Mouse (Mus musculus): ENCODE measurements around the gene Retreg3. TPM values are rescaled to one million over a fixed set of nuclear protein-coding genes. Genes with fewer than 3 reads are reported as not detected.

The Retreg3 gene
- polyA plus RNA-seq, 1 experiment = not detected

DNA sequence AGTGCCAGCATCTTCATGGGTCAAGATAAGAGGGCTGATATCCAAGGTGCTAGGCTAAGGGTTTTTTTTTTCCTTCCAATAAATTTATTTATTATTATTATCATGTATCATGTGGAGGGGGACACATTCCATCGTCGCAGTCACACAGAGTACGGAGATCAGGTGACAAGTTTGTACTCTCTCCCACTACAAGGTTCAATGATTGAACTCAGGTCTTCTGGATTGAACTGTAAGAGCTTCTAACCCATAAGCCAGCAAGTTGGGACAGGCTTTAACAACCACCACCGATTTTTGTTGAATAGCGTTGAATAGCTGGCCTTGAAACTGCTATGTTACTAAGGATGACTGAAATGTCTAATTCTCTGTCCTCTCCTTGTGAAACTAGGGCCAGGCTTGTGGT, 39.3 kb downstream of the Retreg3 start:
- peaks cover 16% of the 10 kb centered on the region for H3K4me1 ChIP-seq (ENCODE audit: control insufficient read depth, insufficient read depth, low read length)
- H3K4me3 ChIP-seq (ENCODE audit: insufficient read depth, low read depth, low read length) = no peak overlapping the region
- no peak for TF ChIP-seq POLR2A (IDR thresholded peaks at IDR 0.05; ENCODE audit: insufficient read depth, low read depth, low read length)
- WGBS = 73% methylated on average over 5 of the region's 5 CpGs
- no peak overlapping the region for H3K27ac ChIP-seq (ENCODE audit: insufficient read depth, low read depth, low read length)

DNA sequence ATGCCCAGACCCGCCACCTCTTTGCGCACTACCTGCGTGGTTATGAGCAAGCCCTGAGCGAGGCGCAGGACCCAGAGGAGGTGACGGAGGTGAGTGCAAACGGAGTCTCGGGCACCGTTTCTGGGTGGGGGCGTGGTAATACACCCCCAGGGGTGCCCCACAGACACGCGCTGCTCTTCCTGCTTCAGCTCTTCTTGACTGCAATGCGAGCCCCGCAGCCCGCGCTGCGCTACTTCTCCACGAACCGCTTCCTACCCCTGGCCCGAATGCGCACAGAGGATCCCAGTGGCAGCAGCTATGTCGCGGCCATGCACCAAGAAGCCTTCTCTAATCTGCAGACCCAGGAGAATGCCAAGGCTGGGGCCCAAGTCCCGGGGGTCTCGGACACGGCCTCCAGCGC, 39.9 kb downstream of the Retreg3 start:
- WGBS = 15% methylated on average over 27 of the region's 27 CpGs
- TF ChIP-seq POLR2A (IDR thresholded peaks at IDR 0.05; ENCODE audit: insufficient read depth, low read depth, low read length) (no peak), CTCF (IDR thresholded peaks at IDR 0.05; ENCODE audit: insufficient read depth, low read depth, low read length) (no peak)
- H3K27ac ChIP-seq (ENCODE audit: insufficient read depth, low read depth, low read length) = no peak overlapping the region
- no peak overlapping the region for H3K4me3 ChIP-seq (ENCODE audit: insufficient read depth, low read depth, low read length)
- H3K4me1 ChIP-seq (ENCODE audit: control insufficient read depth, insufficient read depth, low read length) = peaks cover 16% of the 10 kb centered on the region

DNA sequence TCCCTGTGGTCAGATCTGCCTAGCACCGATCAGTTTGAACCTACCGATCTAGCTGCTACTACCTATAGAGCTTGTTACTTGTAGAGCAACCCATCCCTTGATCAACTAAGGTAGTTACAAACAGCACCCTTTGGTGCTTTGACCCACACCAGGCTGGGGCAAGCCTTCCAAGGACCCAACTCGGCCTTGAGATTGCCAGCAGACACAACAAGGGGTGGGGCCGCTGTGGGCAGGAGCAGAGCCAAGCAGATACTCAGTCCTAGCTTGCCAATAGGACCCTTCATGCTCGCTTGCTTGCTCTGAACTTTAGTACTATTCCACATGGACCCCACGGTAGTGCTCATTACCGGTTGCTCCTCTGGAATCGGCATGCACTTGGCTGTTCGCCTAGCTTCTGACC, 41.6 kb downstream of the Retreg3 start, which contains the start of gene Hsd17b1:
Gene Hsd17b1, plus strand, starts transcription at position 291 of the 400 bp plus-strand sequence.
- no peak for TF ChIP-seq POLR2A (IDR thresholded peaks at IDR 0.05; ENCODE audit: insufficient read depth, low read depth, low read length)
- Histone ChIP-seq H3K27ac (ENCODE audit: insufficient read depth, low read depth, low read length) (no peak within 1 kb of the TSS), H3K4me3 (ENCODE audit: insufficient read depth, low read depth, low read length) (no peak within 1 kb of the TSS), H3K4me1 (ENCODE audit: control insufficient read depth, insufficient read depth, low read length) (peaks cover 11% of the 10 kb centered on the region)
- WGBS = 73% methylated on average over 9 of the region's 9 CpGs

DNA sequence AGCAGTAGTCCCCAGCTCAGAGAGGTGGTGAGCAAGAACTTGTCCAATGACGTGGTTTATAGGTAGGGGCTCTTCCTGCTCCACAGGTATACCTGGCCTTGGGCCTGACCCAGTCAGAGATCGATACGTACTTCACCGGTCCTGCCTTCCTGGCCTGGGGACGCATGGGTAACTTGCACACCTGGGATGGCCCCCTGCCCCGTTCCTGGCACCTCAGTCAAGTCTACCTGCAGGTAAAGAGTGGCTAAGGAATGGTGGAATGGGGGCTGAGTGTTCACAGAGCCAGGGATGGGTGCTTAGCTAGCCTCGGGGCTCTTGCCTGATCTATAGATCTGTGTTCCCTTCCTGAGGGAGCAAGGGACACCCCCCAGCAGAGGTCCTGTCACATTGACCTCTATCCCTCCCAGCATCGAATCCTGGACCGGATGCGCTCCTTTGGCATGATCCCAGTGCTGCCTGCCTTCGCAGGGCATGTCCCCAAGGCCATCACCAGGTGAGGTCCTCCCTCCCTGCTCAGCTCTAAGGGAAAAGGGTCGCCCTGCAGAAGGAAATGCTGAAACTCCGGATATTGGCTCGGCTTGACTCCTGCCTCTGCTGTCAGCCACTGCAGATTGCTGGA, 47.8 kb downstream of the Retreg3 start:
- H3K4me1 ChIP-seq (ENCODE audit: control insufficient read depth, insufficient read depth, low read length) = peaks cover 9% of the 10 kb centered on the region
- no peak for TF ChIP-seq CTCF (IDR thresholded peaks at IDR 0.05; ENCODE audit: insufficient read depth, low read depth, low read length)
- TF ChIP-seq POLR2A (IDR thresholded peaks at IDR 0.05; ENCODE audit: insufficient read depth, low read depth, low read length) = no peak
- WGBS = 81% methylated on average over 14 of the region's 14 CpGs
- no peak overlapping the region for H3K27ac ChIP-seq (ENCODE audit: insufficient read depth, low read depth, low read length)
- H3K4me3 ChIP-seq (ENCODE audit: insufficient read depth, low read depth, low read length) = no peak overlapping the region

DNA sequence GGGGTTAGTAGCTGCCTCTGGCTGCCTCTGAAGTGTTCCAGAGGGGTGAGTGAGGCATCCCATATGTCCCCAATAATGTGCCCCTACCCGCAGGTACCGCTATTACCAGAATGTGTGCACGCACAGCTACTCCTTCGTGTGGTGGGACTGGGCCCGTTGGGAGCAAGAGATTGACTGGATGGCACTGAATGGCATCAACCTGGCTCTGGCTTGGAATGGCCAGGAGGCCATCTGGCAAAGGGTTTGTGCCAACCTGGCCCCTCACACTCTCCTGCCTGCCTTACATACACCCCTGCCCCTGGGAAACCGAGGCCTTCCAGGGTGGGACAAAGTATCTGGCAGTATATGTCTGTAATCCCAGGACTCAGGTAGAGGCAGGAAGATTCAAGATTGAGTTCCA, 48.7 kb downstream of the Retreg3 start:
- TF ChIP-seq CTCF (IDR thresholded peaks at IDR 0.05; ENCODE audit: insufficient read depth, low read depth, low read length) (no peak), POLR2A (IDR thresholded peaks at IDR 0.05; ENCODE audit: insufficient read depth, low read depth, low read length) (no peak)
- WGBS = 67% methylated on average over 6 of the region's 6 CpGs
- peaks cover 11% of the 10 kb centered on the region for H3K4me1 ChIP-seq (ENCODE audit: control insufficient read depth, insufficient read depth, low read length)
- no peak overlapping the region for H3K27ac ChIP-seq (ENCODE audit: insufficient read depth, low read depth, low read length)
- no peak overlapping the region; the same call in 1 of the 2 replicates for H3K4me3 ChIP-seq (ENCODE audit: insufficient read depth, low read depth, low read length)

DNA sequence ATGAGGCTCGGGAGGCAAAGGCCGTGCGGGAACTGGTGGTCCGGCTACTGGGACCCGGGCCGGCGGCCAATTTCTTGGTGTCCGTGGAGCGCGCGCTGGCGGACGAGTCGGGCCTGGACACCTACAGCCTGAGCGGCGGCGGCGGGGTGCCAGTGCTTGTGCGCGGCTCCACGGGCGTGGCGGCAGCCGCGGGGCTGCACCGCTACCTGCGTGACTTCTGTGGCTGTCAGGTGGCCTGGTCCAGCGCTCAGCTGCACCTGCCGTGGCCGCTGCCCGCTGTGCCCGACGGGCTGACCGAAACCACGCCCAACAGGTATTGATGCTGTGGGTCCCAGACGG, 49.5 kb downstream of the Retreg3 start:
- TF ChIP-seq POLR2A (IDR thresholded peaks at IDR 0.05; ENCODE audit: insufficient read depth, low read depth, low read length) (no peak), CTCF (IDR thresholded peaks at IDR 0.05; ENCODE audit: insufficient read depth, low read depth, low read length) (no peak)
- 0 out of 2 replicates have a peak overlapping the region, but pooled peaks have one; percentile 35 for H3K27ac ChIP-seq (ENCODE audit: insufficient read depth, low read depth, low read length)
- WGBS = under 1% methylated on average over 36 of the region's 36 CpGs
- peaks cover 11% of the 10 kb centered on the region for H3K4me1 ChIP-seq (ENCODE audit: control insufficient read depth, insufficient read depth, low read length)
- peak overlapping the region; percentile 87 for H3K4me3 ChIP-seq (ENCODE audit: insufficient read depth, low read depth, low read length)

DNA sequence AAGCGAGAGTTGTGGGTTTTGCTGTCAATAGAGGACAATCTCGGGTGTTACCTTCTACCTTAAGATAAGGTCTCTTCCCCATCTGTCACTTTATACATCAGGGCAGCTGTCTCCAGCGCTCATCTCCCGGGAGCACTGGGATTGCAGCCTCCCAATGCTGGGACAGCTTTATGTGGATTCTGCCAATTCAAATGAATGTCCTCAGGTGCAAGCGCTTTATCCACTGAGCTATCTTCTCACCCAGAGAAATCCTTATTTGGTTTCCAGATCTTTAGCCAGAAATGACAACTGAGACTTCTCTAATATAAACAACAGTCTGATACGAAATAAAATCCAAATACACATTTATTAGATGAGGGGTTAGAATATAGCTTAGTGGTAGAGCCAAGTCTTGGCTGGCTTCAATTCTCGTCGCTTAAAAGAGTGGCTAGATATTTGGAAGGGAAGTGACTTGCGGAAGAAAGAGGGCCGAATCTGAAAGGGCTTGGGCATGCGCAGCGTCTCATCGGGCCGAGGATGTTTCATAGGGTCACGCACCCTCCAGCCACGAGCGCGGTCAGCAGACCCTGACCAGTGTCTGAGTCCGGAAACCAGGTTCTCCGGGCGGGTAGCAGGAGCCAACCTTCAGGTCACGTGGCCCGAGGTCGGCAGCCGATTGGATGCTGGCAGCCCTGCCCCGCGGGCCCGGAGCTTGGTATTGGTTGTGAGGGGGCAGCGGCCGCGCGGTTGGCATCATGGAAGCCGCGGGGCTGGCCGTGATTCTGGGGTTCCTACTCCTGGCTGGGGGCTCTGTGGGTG, 50.1 kb downstream of the Retreg3 start, which contains the start of gene Naglu:
Gene Naglu, plus strand, starts transcription at position 622 of the 798 bp plus-strand sequence.
- Histone ChIP-seq H3K4me1 (ENCODE audit: control insufficient read depth, insufficient read depth, low read length) (peaks cover 11% of the 10 kb centered on the region), H3K4me3 (ENCODE audit: insufficient read depth, low read depth, low read length) (peak within 1 kb of the TSS; percentile 87), H3K27ac (ENCODE audit: insufficient read depth, low read depth, low read length) (peak within 1 kb of the TSS; percentile 35; the same call in 1 of the 2 replicates)
- WGBS = 4% methylated on average over 35 of the region's 35 CpGs
- TF ChIP-seq POLR2A (IDR thresholded peaks at IDR 0.05; ENCODE audit: insufficient read depth, low read depth, low read length) = peak; percentile 87
- no peak for TF ChIP-seq CTCF (IDR thresholded peaks at IDR 0.05; ENCODE audit: insufficient read depth, low read depth, low read length)

DNA sequence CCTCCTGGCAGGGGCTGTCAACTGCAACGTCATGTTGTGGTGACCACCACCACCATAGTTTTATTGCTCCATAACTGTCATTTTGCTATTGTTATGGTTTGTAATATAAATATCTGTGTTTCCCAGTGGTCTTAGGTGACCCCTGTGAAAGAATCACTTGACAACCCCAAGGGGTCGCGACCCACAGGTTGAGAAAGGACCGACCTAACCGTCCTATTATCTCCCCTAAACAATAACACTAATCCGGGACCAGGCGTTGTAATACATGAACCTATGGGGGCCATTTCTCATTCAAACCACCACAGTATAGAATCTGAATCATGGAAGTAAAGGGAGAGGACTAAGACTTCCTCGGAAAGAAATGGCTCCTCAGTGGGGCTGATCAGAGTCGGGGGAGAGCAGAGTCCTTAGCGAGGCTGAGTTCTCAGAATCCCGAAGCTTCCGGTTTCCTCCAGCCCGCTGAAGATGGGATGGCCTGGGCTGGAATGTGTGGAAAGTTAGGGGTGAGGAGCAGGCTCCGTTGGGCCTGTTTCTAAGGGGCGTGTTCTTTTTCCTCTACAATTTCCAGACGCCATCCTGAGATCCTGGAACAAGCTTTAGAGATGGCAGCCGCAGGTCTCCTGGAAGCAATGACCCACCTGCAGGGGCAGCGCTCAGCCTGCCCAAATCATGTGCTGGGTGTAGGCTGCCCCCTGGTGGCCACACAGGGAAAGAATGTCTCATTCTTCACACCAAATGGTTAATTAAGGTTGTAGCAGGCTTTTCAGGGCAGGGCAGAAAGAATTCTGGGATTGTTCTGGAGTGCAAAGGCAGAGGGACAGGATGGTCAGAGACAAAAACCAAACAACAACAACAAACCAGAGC, 52.9 kb downstream of the Retreg3 start:
- H3K27ac ChIP-seq (ENCODE audit: insufficient read depth, low read depth, low read length) = no peak overlapping the region
- TF ChIP-seq POLR2A (IDR thresholded peaks at IDR 0.05; ENCODE audit: insufficient read depth, low read depth, low read length) (no peak), CTCF (IDR thresholded peaks at IDR 0.05; ENCODE audit: insufficient read depth, low read depth, low read length) (peak; percentile 94)
- H3K4me3 ChIP-seq (ENCODE audit: insufficient read depth, low read depth, low read length) = no peak overlapping the region
- peaks cover 23% of the 10 kb centered on the region for H3K4me1 ChIP-seq (ENCODE audit: control insufficient read depth, insufficient read depth, low read length)
- WGBS = 14% methylated on average over 18 of the region's 18 CpGs
